Mouse (Mus musculus): ENCODE data around the gene Thumpd3.

Gene Thumpd3

DNA sequence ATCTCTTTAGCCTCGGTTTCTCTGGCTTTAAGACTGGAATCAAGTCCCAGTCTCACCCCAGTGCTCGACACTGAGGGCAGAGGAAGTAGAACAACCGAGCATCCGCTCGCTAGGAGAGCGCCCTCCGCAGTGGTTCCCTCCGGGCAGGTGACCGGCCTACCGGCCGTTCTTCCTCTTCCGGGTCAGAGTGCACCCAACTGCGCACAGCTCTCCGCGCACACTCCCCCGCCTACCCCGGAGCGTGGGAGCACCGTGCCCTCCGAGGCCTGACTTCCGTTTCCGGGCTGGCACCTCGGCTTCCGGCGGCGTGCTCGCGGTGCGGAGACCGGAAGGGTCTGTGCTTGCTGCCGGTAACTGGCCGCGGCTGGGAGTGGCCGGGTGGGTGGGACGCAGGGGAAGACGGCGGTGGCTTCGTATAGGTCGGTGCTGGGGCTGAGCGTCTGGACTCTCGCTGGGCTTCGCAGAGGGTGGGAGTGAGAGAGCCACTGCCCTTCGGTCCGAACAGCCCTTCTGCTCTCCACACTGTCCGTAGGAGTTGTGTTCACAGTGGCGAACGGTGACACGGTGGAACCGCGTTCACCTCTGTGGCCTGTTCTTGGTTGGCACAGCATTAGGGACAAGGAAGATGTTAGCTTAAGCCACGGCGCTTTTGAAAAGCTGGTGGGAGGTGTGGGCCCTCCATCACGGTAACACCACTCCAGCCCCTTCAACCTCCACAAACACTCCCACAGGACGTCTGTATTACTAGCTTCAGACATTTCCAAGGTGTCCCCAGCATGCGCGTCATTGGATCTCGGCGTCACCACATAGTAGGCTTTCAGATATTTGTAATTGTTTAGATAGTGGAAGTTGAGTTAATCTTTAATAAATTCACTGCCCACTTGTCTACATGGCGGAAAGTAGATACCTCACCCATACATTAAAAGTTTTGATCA is at the start of gene Thumpd3:
Gene Thumpd3, plus strand, starts transcription at position 185 of the 935 bp plus-strand sequence.
- peak; percentile 99 for DNase-seq (ENCODE audit: low read depth, low spot score)

DNA sequence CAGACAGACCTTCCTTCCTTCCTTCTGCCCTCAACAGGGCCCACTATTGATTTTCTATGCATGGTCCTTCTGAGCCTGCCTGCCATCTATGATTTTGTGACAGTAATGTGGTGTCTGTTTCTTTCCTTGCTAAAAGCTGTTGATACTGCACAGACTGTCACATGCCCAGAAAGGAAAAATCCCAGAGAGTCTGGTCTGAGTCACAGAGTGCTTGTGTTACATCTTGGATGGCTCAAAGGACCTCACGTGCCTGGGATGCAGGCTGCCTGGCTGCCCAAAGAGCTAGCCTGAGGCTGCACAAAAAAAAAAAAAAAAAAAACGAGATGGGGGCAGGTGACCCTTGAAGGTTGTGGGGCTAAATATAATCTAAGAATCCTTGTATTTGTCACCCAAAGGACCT is 46.8 kb upstream of the Thumpd3 start:
- DNase-seq (ENCODE audit: low read depth, low spot score): no peak

DNA sequence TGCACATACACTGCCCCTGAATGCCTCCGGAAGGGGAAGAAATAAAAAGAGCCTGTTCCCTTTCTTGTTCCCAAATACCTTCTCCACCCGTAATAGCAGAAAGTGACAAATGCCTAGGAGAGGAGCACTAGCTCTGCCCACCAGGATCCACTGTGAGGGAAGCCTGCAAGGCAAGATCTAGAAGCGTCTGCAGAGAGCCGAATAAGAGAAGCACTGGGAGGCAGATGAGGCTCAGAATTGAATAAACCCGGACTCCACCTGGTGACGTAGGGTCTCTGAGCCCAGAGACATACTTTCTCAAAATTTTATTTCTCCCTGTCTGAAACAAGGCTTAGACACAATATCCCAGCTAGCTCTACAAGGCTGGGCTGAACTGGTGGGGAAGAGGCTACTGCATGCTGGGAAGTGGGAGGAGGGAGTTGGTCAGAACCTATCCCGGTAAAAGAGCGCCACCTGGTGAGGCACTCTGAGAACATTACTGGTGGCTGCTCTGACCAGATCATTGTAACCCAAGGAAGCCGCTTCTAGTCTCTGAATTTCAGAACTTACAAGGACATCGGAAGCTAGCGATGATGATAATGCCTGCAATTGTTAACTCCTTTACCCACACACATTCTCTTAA is 45.2 kb upstream of the Thumpd3 start:
- peak; percentile 82 for DNase-seq (ENCODE audit: low read depth, low spot score)

DNA sequence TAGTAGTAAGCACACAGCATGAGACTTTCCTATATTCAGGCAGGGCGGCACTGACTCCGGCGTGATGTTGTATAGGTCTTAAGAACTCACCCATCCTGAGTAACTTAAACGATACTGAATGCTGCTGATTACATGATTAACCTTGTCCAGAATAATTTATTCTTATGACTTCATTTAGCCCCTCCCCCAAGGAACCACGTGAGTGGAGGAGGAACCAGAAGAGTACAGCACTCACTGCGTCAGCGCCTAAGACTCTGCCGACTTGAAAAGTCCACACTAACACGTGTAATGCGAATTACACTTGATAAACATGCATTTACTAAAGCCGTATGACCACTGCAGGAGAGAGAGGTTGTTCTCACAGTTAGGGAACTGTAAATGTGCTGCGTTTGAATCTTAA is 44.3 kb upstream of the Thumpd3 start:
- DNase-seq (ENCODE audit: low read depth, low spot score): peak; percentile 21

DNA sequence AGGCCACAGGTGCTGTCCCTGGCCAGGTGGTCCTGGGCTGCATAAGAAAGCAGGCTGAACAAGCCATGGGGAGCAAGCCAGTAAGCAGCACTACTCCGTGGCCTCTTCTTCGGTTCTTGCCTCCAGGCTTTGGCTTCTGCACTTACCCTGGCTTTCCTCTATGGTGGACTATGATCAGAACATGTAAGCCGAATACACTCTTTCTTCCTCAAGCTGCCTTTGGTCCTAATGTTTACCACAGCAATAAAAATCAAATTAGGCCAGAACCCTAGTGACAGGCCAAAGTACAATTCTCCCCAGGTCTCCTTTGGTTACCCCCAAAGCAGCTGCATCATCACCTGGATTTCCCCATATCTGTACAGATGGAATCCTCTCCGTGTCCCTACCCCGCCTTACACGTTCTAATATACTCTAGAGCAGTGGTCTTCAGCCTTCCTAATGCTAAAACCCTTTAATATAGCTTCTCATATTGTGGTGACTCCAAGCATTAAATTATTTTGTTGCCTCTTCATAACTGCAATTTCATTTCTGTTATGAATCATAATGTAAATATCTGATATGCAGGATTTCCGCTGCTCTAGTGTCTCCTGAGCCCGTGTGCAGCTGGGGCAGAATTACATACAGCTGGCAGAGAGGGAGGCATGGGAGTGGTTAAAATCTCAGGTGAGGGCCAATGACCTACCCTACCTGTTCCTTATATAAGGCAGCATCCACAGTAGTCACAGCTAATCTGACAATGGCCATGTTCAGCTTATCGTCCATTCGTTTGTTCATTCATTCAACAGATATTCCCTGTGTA is 42.5 kb upstream of the Thumpd3 start:
- DNase-seq (ENCODE audit: low read depth, low spot score): no peak

DNA sequence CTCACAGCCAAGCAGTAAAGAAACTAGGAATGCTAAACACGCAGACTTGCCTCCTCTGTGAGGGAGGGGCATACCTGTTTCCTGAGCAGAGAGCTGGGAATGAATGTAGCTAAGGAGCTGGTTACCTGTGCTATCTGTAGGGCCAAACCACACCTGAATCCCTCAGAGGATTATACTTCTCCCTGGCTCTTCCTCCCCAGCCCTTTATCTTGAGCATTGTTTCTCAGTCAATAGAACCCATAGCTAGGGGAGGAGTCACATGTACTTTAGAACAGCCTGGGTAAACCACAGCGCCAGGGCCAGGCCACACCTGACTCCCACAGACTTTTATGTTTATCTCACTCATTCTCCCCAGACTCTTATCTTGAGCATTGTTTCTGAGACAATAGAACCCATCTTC is 39.2 kb upstream of the Thumpd3 start:
- no peak for DNase-seq (ENCODE audit: low read depth, low spot score)

DNA sequence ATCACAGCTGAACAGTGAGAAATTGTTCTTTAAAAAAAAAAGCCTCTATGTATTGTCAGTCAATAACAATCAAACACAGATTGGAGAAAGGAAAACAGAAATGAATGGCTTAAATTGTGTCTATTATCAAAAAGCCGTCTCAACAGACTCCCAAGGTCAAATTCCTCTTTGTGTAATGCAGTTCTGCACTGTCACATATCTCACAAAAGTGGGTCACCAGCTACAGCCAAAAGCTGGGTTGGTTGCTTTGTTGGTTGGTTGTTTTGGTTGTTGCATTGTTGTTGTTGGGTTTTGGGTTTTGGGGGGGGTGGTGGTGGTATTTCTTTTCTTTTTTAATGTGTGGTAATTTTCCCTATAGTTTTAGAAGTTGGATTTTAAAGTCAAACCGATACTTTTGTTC is 34.1 kb upstream of the Thumpd3 start:
- no peak for DNase-seq (ENCODE audit: low read depth, low spot score)

DNA sequence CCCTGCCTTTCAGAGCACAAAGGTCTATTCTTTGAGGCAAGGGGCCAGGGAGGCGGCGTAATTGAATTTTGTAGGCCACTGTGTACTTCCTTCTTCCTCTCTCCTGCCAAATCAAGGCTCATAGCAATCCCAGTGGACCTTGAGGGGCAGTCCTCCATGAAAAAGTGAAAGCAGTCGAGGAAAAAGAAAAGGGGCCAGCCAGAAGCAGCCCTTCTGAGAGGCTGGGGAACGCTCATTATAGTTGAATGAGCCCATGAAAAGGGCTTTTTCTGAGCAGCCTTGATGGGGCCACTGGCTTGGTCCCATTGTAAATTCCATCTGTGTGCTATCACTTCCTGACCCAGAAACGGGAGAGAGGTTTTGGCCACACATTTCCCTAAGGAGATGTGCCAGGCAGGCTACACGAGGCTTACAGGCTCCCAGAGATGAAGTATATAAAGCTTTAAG is 33.5 kb upstream of the Thumpd3 start:
- no peak for DNase-seq (ENCODE audit: low read depth, low spot score)

DNA sequence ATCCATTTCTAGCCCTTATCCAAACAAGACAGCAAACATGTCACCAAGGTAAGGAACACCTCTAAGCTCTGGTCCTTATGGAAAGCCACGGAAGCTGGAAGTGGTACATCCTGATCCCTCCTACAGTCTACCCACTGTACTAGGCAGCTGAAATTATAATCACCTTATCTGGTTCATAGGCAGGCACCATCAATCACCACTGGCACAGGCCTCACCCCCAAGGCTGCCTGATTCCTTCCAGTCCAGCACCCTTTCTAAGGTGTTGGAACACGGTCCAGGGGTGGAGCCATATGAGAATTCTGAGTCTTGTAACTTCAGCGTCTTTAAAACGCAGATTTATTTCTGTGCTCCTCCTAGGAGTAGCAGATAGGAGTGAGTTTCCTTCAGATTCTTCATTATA is 32.5 kb upstream of the Thumpd3 start:
- DNase-seq (ENCODE audit: low read depth, low spot score): no peak

DNA sequence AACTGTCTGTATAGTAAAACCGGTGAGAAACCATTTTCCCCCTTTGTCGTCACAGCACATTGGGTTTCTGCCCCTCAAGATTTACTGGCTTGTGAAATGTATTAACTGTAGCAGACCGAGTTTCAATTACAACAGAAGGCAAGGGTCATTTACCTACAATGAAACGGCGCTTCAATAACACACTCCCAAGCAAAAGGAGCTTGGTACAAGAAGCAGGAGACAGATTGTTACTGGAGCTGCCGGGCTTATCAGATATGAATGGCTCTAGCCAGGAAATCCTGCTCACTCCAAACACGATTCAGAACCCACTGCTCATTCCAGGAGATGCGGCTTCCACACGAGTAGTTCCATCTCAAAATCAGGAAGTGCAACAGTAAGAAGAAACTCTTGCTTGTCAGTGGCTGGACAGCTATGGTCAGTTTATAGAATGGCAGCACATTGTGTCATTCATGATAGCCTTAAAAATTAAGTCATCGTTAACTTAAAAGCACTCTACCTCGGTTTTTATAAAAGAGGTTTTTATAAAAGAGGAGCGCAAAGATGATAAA is 28.5 kb upstream of the Thumpd3 start:
- no peak for DNase-seq (ENCODE audit: low read depth, low spot score)

DNA sequence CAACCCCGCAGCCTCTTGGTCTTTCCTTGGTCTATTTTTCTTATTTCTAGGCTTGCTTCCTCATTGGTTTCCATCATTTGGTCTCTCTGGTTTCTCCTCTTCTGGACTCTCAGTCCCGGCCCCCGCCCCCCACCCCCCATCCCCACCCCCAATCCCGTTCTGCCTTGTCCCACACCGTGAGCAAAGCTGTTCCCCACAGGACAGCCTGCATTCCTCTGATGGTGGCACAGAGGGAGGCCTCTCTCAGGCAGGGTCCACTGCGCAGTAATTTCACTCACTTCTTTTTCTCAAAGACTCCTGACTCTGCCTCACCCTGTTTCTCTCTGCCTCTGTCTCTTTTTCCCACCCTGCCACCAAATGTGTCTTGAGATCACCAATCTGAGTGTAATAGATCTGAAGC is 27.9 kb upstream of the Thumpd3 start:
- DNase-seq (ENCODE audit: low read depth, low spot score): no peak

DNA sequence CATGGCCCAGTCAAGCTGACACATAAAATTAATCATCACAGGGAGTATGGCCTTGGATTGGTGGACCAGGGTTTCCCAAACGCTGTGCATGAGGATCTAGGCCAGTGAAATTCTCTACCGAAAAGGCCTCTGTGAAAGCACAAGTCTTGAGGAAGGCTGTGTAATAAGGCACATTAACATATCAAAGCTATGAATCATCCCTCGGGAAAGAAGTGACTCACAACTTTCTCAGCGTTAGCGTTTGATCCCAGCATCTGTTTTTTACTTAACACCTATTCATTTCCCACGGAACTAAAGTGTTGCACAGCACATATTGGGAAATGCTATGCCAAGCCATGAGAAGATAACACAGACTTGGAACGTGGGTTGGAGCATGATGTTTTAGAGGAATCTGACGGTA is 21.2 kb upstream of the Thumpd3 start:
- DNase-seq (ENCODE audit: low read depth, low spot score): no peak

DNA sequence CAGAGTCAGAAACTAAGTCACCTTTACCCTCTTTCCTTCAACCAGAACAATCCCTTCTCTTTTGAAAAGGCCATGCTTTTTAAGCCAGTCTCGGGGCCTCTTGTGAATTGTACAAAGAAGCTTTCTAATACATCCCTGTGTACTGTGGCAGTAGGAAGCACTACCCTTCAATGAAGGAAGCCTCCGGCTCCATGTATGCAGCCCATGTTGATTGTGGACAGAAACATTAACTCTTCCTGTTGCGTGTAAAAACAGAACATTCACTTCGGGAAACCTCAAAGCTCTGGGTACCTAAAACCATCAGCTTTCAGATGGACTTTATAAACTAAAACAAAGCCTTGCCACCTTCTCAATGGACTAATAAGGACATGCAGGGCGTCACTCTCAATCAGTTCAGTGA is 20.3 kb upstream of the Thumpd3 start:
- DNase-seq (ENCODE audit: low read depth, low spot score): no peak

DNA sequence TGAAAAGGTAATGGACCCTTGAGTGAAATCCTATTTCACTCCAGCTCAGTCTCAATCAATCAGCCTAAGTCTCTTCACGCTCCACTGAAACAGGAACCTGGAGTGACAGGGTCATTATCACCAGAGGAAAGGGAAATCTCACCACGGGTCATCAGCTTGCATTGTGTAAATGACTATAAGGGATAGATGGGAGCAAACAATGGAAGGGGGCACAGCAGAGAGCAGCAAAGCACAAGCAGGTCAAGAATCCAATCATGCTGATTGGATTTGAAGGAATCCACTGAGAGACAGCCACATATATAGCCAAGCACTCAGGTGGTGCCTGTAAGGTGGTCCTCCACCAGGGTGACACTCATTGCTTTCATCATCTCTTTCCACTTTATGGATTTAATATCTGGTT is 18.6 kb upstream of the Thumpd3 start:
- no peak for DNase-seq (ENCODE audit: low read depth, low spot score)

DNA sequence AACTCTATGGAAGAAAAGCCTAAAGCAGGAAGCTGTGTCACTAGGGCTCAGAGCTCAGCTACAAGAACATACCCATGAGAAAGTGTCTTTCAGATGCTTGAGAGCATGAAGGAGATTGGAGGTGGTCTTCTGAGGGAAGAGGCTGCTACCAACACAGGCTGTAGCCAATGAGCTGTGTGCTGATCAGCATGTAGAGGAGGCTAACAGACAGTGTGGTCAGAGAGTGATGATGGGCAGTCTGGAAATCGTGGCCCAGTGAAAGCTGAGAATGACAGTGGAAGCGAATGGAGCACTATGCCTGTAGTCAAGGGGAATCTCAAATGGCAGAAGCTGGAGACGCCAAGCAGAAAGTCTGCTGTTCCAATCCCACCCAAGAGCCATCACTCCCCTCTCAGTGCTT is 17.0 kb upstream of the Thumpd3 start:
- no peak for DNase-seq (ENCODE audit: low read depth, low spot score)

DNA sequence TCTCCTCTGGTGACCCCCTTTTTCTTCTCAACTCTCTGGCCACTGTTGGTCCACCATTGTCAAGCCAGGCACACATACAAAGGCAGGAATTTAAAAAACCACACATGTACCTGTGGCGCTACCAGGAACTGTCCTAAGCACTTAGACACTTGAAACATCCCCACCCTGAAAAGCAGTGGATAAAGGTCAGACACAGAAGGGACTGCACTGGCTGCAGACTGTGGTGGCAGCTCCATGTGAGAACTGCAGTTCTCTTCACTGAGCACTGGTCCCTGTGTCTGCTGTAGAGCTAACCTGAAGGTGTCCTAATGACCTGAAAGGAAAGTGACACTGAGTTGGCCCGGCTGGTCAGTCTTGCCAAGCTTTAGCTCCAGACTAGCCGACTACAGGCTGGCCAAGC is 15.5 kb upstream of the Thumpd3 start:
- no peak for DNase-seq (ENCODE audit: low read depth, low spot score)

DNA sequence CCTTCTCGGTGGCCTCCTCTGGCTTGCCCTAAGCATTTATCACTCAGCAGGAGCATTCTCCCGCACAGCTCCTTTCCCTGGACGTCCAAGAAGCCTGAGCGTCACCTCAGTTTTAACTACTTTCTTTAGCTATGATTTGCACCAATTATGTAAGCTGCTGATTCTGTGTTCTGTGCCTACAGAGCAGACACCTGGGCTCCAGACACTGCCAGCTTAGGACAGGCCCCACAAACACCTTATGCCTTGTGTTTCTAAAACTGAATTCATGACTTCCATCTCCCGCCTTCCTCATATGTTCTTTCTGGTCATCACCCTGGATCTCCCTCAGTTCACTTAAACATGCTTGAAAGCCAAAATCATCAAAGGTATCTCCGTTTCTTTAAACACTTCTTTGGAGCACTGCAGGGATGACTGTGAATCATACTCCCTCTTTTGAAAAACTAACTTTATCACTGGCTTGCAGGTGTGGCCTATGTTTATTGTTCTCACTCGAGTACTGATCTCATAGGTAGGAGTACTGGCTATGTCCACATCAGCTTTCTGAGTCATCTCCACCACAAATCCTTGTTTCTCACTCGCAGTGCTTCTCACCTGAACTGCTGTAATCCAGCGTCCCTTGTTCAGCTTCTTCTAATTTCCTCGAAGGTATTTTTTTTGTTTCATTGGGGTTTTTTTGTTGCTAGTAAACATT is 14.9 kb upstream of the Thumpd3 start:
- no peak for DNase-seq (ENCODE audit: low read depth, low spot score)

DNA sequence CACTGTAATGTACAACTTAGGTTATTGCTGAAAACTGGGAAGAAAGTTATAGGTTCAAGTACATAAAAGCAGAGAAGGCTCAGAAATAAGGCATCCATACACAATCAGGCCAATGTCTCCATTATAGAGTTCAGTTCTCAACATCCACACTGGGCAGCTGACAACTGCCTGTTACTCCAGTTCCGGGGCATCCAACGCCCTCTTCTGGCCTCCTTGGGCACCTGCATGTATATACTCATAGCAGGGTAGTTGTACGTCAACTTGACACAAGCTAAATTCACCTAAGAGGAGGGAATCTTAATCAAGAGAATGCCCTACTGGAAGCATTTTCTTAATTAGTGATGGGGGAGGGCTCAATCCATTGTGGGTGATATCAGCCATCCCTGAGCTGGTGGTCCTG is 13.9 kb upstream of the Thumpd3 start:
- no peak for DNase-seq (ENCODE audit: low read depth, low spot score)

DNA sequence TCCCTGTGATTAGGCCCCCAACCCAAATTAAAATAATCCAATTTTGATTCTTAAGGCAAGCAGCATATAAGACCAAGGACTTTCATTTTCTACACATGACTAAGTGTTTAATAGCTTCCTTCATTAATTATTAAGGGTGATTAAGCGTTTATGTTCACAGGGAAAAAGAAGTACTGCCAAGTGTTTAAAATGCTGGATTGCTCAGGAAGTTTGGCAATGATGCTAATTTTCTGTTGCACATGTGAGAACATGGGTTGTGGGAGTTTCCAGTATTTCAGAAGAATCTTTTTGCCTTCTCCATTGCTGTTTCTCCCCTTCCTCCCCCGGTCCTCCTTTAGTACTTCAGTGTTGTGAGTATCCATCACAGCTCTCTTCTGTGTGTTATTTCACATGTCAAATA is 12.8 kb upstream of the Thumpd3 start:
- DNase-seq (ENCODE audit: low read depth, low spot score): no peak

DNA sequence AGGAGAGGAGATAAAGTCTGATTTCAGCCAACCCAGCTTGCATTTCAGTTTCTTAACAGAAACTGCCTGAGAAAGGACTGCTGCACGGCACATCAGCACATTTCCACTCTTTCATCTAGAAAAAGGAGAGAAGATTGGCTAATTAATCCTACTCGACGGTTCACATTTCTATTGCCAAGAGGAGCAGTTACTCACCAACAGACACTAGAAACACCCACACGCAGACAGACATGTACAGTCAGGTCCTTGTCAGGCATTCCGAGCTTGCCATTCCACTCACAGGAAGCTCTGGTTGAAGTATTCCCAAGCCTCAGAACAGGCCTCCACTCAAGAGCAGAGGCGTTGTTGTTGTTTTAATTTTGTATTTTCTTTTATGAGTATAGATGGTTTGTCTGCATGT is 11.6 kb upstream of the Thumpd3 start:
- DNase-seq (ENCODE audit: low read depth, low spot score): no peak

DNA sequence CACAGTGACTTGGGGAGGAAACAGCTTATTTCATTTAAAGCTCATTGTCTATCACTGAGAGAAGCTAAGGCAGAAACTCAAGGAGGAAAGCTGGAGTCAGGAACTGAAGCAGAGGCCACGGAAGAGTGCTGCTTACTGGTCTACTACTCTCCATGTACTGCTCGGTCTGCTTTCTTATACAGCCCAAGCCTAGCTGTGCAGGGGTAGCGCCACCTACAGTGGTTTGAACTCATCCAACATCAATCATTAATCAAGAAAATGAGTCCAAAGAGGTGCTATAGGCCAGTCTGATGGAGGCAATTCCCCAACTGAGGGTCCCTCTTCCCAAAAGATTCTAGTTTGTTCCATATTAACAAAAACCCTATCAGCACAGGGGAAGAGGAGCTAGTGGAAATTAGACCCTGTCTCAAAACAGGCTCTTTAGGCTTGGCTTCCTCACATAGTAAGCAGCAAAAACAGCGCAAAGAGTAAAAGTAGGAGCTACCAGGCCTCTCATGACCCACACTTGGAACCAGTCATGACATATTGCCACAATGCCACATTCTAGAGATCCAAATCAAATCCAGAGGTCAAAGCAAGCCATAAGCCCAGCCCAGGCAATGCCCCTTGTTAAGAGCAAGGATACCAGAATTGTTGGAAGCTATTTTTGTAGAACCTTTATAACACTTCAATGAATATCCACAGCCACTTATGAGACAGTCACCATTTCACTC is 9.4 kb upstream of the Thumpd3 start:
- no peak for DNase-seq (ENCODE audit: low read depth, low spot score)

Measured in CD4-positive, CD25-positive, alpha-beta regulatory T cell, adult 2 months (primary cell).